Mouse (Mus musculus) liver, postnatal 0 days (tissue): Measurements from ENCODE around the gene Zfp36.

Experiments
- CTCF ChIP-seq: sonication (generic); IDR thresholded peaks from 2 replicates; pipeline ENCODE4 v1.5.1; 2016; ENCODE audit warnings: antibody characterized with exemption, low read depth
- EP300 ChIP-seq: IDR thresholded peaks from 2 replicates; pipeline ENCODE4 v1.6.1; 2016; ENCODE audit warnings: antibody characterized with exemption, low read depth, mild to moderate bottlenecking

GRCm38 (mm10) chr7:28351676-28352191, 28.3 kb downstream of the Zfp36 start:
- TF ChIP-seq CTCF (no peak), EP300 (no peak)
